In genomic region chr3:148429012-148429865, GRCm38 (mm10) we compare ENCODE assay signal across 18 mouse cellular contexts.
DNase-seq lines count a peak whose midpoint lies in the region; ATAC-seq and TF ChIP-seq lines count a peak whose summit lies in the region.
"Had no signal": no experiment of that assay in that cellular context is flagged by ENCODE, and none has a peak within 500 bp of the region (broad histone marks: within the 10 kb centered on the region; RNA-seq: fewer than 3 reads in every experiment).

No protein-coding gene starts in this region.

- no peaks in the 10 kb centered on the region for H3K27me3 ChIP-seq in liver, postnatal 0 days (ENCODE audit: insufficient read depth, low read length)
- no peaks in the 10 kb centered on the region for H3K27me3 ChIP-seq in liver, embryonic 11.5 days (replicated peaks; ENCODE audit: control insufficient read depth, insufficient read depth, low read length)
- no peaks in the 10 kb centered on the region for H3K27me3 ChIP-seq in intestine, embryonic 16.5 days (replicated peaks; ENCODE audit: control insufficient read depth, insufficient read depth, low read length)
- H3K27me3 ChIP-seq: hindbrain, embryonic 13.5 days; liver, embryonic 15.5 days; midbrain, embryonic 15.5 days had no signal

- no peaks in the 10 kb centered on the region for H3K9me3 ChIP-seq in liver, postnatal 0 days (ENCODE audit: low read length)
- H3K9me3 ChIP-seq in liver, embryonic 11.5 days (ENCODE audit: control insufficient read depth, low read length), result no peaks in the 10 kb centered on the region
- no peaks in the 10 kb centered on the region for H3K9me3 ChIP-seq in intestine, embryonic 16.5 days (ENCODE audit: control insufficient read depth, low read length)
- H3K9me3 ChIP-seq: embryonic facial prominence, embryonic 13.5 days; forebrain, embryonic 13.5 days; hindbrain, embryonic 13.5 days; liver, embryonic 15.5 days; midbrain, embryonic 15.5 days had no signal

- no peak overlapping the region for H3K9ac ChIP-seq in liver, postnatal 0 days (replicated peaks)
- no peak overlapping the region for H3K9ac ChIP-seq in liver, embryonic 11.5 days (ENCODE audit: low read depth, low read length)
- H3K9ac ChIP-seq in intestine, embryonic 16.5 days (ENCODE audit: low read depth, low read length), result no peak overlapping the region
- H3K9ac ChIP-seq: embryonic facial prominence, embryonic 13.5 days; forebrain, embryonic 13.5 days; hindbrain, embryonic 13.5 days; liver, embryonic 15.5 days; midbrain, embryonic 15.5 days had no signal

- TF ChIP-seq EP300 in liver, postnatal 0 days (IDR thresholded peaks at IDR 0.05; ENCODE audit: low read depth), result no peak

- peak; percentile 70 to 72 for DNase-seq in cerebellum, postnatal 10 days
- no peak for DNase-seq in cerebellum, adult 11 months
- DNase-seq in liver, postnatal 0 days, result peak; percentile 26
- no peak for DNase-seq in liver, embryonic 11.5 days (ENCODE audit: low spot score)
- peak; percentile 46 for DNase-seq in Muller cell, postnatal 12 days (ENCODE audit: inconsistent ontology term)
- peak; percentile 52 to 56 for DNase-seq in adrenal gland, postnatal 36 days
- DNase-seq in embryo, embryonic 11 days, result no peak
- DNase-seq: B cell, adult 2 months; gastrocnemius, adult 2 months; heart, adult 2 months; kidney, adult 11 months; kidney, postnatal 25 days had no signal

- no peak for TF ChIP-seq CTCF in liver, postnatal 0 days (IDR thresholded peaks at IDR 0.05; ENCODE audit: low read depth)

- WGBS in liver, postnatal 0 days (ENCODE audit: insufficient replicate concordance), result 64% methylated on average over 10 of the region's 10 CpGs
- 76% methylated on average over 10 of the region's 10 CpGs for WGBS in liver, embryonic 11.5 days
- 60% methylated on average over 10 of the region's 10 CpGs for WGBS in intestine, embryonic 16.5 days

- H3K36me3 ChIP-seq in liver, postnatal 0 days (replicated peaks; ENCODE audit: insufficient read depth, low read length), result no peaks in the 10 kb centered on the region
- no peaks in the 10 kb centered on the region for H3K36me3 ChIP-seq in liver, embryonic 11.5 days (ENCODE audit: control insufficient read depth, insufficient read depth, low read length)
- H3K36me3 ChIP-seq in intestine, embryonic 16.5 days (ENCODE audit: control insufficient read depth, insufficient read depth, low read length), result no peaks in the 10 kb centered on the region
- H3K36me3 ChIP-seq: embryonic facial prominence, embryonic 13.5 days; hindbrain, embryonic 13.5 days; liver, embryonic 15.5 days; midbrain, embryonic 15.5 days had no signal

- no peak overlapping the region for H3K4me2 ChIP-seq in liver, postnatal 0 days (ENCODE audit: low read depth, low read length)
- H3K4me2 ChIP-seq in liver, embryonic 11.5 days, result no peak overlapping the region
- H3K4me2 ChIP-seq in intestine, embryonic 16.5 days (ENCODE audit: low read depth, low read length), result no peak overlapping the region
- H3K4me2 ChIP-seq: embryonic facial prominence, embryonic 13.5 days; forebrain, embryonic 13.5 days; hindbrain, embryonic 13.5 days; liver, embryonic 15.5 days; midbrain, embryonic 15.5 days had no signal

- H3K4me1 ChIP-seq in liver, postnatal 0 days (ENCODE audit: insufficient read depth), result peaks cover 2% of the 10 kb centered on the region
- no peaks in the 10 kb centered on the region for H3K4me1 ChIP-seq in liver, embryonic 11.5 days (replicated peaks; ENCODE audit: control insufficient read depth, insufficient read depth, low read length)
- no peaks in the 10 kb centered on the region for H3K4me1 ChIP-seq in intestine, embryonic 16.5 days (ENCODE audit: control insufficient read depth, insufficient read depth, low read length)
- H3K4me1 ChIP-seq: liver, embryonic 15.5 days; midbrain, embryonic 15.5 days had no signal

- ATAC-seq in liver, postnatal 0 days, result peak; percentile 80
- no peak for ATAC-seq in liver, embryonic 11.5 days (replicated peaks; ENCODE audit: low FRiP score)
- no peak for ATAC-seq in intestine, embryonic 16.5 days
- ATAC-seq: forebrain, embryonic 13.5 days; midbrain, embryonic 15.5 days had no signal

- no peak overlapping the region for H3K4me3 ChIP-seq in liver, postnatal 0 days (ENCODE audit: low read depth, low read length)
- no peak overlapping the region for H3K4me3 ChIP-seq in liver, embryonic 11.5 days (ENCODE audit: low read depth, low read length)
- no peak overlapping the region for H3K4me3 ChIP-seq in intestine, embryonic 16.5 days (ENCODE audit: low read length)
- H3K4me3 ChIP-seq: embryonic facial prominence, embryonic 13.5 days; forebrain, embryonic 13.5 days; gastrocnemius, adult 2 months; heart, adult 2 months; hindbrain, embryonic 13.5 days; liver, embryonic 15.5 days; midbrain, embryonic 15.5 days had no signal

- H3K27ac ChIP-seq in liver, postnatal 0 days (ENCODE audit: low read depth), result peak overlapping the region; percentile 22; the same call in 1 of the 2 replicates
- H3K27ac ChIP-seq in liver, embryonic 11.5 days (ENCODE audit: low read depth, low read length), result no peak overlapping the region
- no peak overlapping the region for H3K27ac ChIP-seq in intestine, embryonic 16.5 days (ENCODE audit: low read length)
- H3K27ac ChIP-seq: embryonic facial prominence, embryonic 13.5 days; forebrain, embryonic 13.5 days; gastrocnemius, adult 2 months; heart, adult 2 months; hindbrain, embryonic 13.5 days; liver, embryonic 15.5 days; midbrain, embryonic 15.5 days had no signal

Comparison
In these comparisons a context has a peak if more than half of its experiments do, and no peak if none do; other contexts are left out.
1. DNase-seq: peak in cerebellum, postnatal 10 days (2 of 2), liver, postnatal 0 days (single experiment), Muller cell, postnatal 12 days (single experiment) and adrenal gland, postnatal 36 days (2 of 2); none in cerebellum, adult 11 months (single experiment), liver, embryonic 11.5 days (single experiment) and embryo, embryonic 11 days (single experiment).